Mouse (Mus musculus) liver, embryonic 14.5 days (tissue): ENCODE measurements around the gene Adgrl1.

Experiments used
- CTCF ChIP-seq: IDR thresholded peaks from 2 replicates; pipeline ENCODE4 v1.5.1; 2016; ENCODE audit warnings: antibody characterized with exemption, low read depth, control low read depth
- EP300 ChIP-seq: IDR thresholded peaks from 2 replicates; pipeline ENCODE4 v1.6.1; 2016; ENCODE audit warnings: antibody characterized with exemption, low read depth

GRCm38 (mm10) chr8:83900957-83901270, 1.0 kb downstream of the Adgrl1 start:
- TF ChIP-seq CTCF (no peak), EP300 (no peak)
